Mouse (Mus musculus): ENCODE results near the gene Lbx1.

Lbx1 gene

DNA sequence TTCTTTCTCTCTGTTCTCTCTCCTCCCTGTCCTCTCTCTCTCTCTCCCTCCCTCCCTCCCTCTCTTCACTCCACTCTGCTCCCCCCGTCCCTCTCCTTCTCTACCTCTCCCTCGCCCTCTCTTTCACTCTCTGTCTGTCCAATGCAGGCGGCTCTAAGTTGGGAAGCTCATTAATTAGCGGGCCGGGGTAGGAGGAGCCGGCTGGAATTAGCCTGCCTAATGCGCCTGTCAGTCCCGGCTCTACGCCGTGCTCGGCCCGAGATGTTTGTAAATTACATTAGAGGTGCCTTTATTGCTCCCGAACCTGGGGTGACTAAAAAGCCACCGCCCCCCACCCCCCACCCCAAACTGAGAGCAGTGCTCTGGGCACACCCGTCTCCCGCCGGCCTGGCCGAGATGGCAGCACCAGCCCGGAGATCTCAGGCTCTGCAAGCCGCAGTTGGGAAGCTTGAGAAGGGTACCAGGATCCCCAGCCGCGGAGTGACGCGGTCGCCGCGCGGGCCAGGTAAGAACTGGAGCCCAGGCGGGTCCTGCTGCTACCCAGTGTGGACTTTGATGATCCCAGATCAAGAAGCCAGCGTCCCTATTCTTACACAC is at the start of gene Lbx1:
Gene Lbx1, minus strand, starts transcription at position 47 of the 597 bp plus-strand sequence.
- no peak for DNase-seq (ENCODE audit: low spot score)

- peak; percentile 9 for DNase-seq (ENCODE audit: low spot score)
These were observed 47.7 kb upstream of the Lbx1 start for GRCm38 (mm10) chr19:45283302-45283701.

GRCm38 (mm10) chr19:45276196-45276595 is 40.6 kb upstream of the Lbx1 start:
- no peak for DNase-seq (ENCODE audit: low spot score)

GRCm38 (mm10) chr19:45271986-45272385 is 36.4 kb upstream of the Lbx1 start:
- DNase-seq (ENCODE audit: low spot score): no peak

GRCm38 (mm10) chr19:45262995-45263394 is 27.4 kb upstream of the Lbx1 start:
- DNase-seq (ENCODE audit: low spot score): no peak

DNA sequence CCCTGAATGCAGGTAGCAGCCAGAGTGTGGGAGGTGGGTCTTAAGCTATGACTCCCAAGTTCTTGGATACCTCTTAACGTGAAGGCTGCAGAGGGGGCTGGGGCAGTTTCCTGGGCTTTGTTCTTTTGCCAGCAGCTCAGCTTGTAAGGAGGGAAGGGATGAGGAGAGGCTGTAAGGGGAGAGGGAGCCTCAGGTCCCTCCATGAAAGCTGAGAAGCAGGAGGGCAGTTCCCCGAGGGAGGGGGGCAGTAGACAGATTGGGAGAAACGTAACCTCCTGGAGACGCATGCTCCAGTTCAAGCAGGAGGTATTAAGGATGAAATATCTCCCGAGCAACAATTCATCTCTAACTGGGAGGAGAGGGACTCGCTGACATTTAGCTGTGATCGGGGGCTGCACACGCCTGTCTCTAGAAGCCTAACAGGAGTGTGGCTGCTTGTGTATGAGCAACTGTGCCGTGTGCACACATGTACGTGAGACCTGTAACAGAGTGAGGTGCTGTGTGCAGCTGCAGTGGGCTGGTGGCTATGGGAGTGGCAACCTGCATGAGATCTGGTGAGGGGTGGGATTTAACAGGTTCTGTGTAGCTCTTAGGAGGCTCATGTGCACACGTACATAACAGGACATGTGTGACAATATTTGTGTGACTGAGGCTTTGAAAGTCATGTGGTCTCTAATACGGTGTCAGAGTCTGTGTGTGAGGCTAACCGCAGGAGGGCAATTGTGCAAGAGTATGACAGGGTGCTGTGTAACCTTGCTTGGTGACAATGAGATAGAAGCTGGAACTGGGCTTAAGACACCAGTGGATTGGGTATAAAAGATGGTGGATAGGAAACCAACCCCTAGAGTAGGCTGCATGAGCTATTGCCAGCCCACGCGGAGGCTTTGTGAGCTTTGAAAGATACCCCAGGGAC is 22.1 kb upstream of the Lbx1 start:
- no peak for DNase-seq (ENCODE audit: low spot score)

DNA sequence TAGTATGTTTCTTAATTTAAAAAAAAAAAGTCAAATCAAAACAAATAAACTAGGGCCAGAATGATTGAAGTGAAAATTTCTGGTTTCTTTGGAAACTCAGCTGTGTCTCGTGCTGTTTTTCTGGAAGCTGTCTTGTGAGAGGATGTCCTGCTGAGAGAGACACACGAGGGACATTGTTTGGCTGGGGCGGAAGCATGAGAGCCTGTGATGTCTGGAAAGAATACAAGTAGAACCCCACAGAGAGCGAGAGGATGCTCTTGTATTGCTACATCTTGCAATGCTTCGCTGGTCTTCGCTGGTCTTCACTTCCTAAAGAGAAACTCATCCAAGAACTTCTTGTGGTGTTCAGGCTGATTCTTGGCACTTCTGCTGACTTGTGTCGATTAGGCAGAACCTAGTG is 19.2 kb upstream of the Lbx1 start:
- no peak for DNase-seq (ENCODE audit: low spot score)

- no peak for DNase-seq (ENCODE audit: low spot score)
These were observed 16.8 kb upstream of the Lbx1 start for GRCm38 (mm10) chr19:45252436-45252835.

- no peak for DNase-seq (ENCODE audit: low spot score)
These were observed 13.1 kb upstream of the Lbx1 start for GRCm38 (mm10) chr19:45248691-45249090.

DNA sequence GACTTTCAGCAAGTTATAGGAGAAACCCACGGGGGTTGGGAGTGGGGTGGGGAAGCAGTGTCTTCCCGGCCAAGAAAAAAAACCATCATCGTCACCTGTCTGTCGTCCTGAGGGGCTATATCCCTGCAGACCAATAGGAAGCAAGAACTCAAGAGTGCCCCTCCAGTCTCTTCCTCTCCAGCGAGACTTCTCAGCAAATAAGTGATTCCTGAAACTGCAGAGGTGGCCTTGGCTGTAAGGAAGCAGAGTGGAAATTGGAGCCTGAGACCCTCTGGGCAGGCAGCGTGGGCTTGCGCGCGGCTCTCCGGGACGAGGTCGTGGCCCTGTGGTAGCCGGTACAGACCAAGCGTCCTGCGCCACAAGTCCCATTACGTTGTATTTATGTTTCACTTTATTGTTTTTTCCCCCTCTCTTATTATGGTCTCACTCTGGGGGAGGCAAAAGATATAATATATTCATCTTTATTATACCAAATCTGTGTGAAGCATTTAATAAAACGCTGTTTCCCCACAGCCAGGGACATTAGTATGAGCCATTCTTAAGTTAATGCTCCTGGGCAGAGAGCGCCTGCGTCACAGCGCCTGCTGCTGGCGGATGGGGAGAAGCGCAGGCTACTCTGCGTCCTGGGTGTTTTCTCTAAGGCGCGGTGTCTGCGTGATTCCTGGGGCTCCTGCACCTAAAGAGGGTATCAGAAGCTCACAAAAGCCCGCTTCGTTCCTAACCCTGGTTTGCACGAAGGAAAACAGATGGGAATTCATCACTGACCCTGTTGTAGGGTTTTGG is 8.5 kb upstream of the Lbx1 start:
- peak; percentile 22 for DNase-seq (ENCODE audit: low spot score)

DNA sequence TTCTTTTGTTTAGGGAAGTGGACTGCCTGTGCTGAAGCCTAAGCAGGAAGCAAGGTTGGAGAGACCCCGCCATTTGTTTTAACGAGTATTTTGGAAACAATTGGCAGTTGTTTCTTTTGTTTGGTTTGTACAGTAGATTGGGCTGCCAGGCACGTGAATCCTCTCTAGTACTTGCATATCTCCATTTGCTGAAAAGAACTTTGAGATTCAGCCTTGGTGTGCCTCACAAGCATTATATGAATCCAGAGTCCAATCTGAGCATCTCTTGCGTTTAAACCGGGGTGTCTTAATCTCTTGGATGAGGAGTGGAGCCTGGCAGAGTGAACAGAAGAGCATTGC is 7.6 kb upstream of the Lbx1 start:
- DNase-seq (ENCODE audit: low spot score): no peak

GRCm38 (mm10) chr19:45242348-45243263 is 7.0 kb upstream of the Lbx1 start:
- DNase-seq (ENCODE audit: low spot score): no peak

GRCm38 (mm10) chr19:45242017-45242347 is 6.4 kb upstream of the Lbx1 start:
- no peak for DNase-seq (ENCODE audit: low spot score)

GRCm38 (mm10) chr19:45240026-45240425 is 4.4 kb upstream of the Lbx1 start:
- DNase-seq (ENCODE audit: low spot score): no peak

GRCm38 (mm10) chr19:45239191-45239590 is 3.6 kb upstream of the Lbx1 start:
- no peak for DNase-seq (ENCODE audit: low spot score)

GRCm38 (mm10) chr19:45237665-45238209 is 2.1 kb upstream of the Lbx1 start:
- no peak for DNase-seq (ENCODE audit: low spot score)

- no peak for DNase-seq (ENCODE audit: low spot score)
These were observed 1.5 kb upstream of the Lbx1 start for GRCm38 (mm10) chr19:45237099-45237498.

DNA sequence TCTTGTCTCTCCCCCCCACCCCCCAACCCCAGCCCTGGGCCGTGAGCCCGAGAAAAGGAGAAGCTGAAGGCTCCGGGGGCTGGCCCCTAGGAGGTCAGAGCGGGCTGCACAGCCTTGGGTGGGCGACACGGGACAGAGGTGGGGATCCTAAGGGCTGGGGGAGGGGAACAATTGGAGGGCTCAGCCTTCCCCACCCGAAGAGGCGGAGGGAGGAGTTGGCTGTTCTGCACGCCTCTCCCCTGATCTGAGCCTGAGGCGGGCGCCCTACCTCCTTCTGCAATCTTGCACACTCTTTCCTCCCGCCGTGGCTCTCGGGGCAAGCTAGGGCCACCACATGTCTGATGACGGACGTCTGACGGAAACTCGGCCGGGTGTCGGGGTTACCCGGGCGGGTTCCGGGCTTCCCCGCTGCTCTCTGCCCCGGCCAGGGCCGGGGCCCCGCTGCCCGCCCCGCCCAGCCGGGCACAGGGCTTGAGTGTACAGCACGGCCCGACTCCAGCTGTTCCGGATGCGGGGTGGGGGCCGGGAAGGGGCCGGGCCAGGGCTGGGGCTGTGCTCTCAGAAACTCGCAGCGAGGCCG is 841 bp upstream of the Lbx1 start:
- DNase-seq (ENCODE audit: low spot score): peak; percentile 33

- no peak for DNase-seq (ENCODE audit: low spot score)
These were observed 276 bp downstream of the Lbx1 start for GRCm38 (mm10) chr19:45235331-45235741.

- DNase-seq (ENCODE audit: low spot score): no peak
These were observed 811 bp downstream of the Lbx1 start for GRCm38 (mm10) chr19:45234771-45235231.

DNA sequence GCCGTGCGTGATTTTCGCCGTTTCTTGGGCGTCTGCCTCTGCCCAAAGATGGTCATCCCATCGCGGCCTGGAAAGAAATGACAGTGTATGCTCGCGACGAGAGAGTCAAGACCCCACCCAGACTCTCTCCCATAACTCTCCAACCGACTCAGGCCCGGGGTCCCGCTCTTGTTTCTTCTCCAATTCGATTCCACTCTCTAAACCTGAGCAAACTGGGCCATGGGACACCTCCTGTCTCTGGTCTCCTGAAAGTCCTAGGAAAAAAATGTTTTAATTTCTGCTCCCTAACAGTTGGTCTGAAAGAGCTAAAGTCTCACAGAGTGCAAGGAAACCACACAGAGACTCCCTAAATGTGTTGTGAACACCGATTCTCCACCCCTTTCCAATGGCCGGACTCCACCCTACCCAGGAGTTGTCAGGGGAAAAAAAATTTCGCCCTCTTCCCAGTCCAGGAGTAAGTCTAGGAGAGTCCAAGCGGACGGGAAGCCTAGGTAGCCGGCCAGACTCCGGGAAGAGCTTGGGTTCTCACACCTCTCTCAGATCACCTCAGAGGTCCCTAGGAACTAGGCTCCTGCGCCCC is 1.3 kb downstream of the Lbx1 start:
- no peak for DNase-seq (ENCODE audit: low spot score)
